Mouse (Mus musculus): ENCODE measurements at regions not wholly inside any gene's neighbourhood (a gene's known extent, or its start where the extent isn't known, plus 50 kb on each side); places are given as distances from the start of the nearest gene placed in this dataset.

DNA sequence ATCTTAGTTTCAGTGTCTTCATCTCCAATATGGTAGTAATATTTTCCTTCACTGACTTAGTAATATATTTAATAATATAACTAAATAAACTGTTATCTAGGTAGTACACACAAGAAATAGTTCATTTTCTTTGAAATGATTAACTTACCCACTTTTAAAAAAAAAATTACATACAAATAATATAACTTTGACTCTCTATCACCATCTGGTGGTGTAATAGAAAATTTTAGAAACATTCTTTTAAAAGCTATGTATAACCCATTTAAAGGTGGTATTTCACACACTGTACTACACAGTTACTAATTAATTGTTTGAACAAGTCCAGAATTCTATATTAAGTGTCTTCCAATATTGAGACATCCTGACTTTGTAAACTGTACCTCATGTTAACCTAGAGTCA, 53.9 kb upstream of the Olfr266 start:
- no peak for DNase-seq (ENCODE audit: inconsistent age in 2 of 2, low spot score in 1 of 2)

DNA sequence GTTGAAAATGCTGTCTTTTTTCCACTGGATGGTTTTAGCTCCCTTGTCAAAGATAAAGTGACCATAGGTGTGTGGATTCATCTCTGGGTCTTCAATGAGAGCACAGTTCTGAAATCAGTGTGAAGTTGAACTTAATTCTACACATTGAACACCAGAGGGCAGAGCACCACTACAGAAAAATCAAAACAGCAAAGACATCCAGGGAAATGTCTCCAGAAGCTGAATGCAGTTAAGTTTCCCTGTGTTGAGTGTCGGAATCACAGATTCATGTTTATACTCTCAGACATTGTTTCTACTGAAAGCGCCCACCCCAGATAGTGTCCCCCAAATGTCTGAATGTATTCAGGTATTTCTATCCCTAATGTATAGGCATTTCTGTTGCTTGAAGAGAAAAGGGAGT, 77.1 kb upstream of the Olfr266 start:
- peak; percentile 5 to 53 for DNase-seq (ENCODE audit: inconsistent age in 2 of 2, low spot score in 1 of 2)

DNA sequence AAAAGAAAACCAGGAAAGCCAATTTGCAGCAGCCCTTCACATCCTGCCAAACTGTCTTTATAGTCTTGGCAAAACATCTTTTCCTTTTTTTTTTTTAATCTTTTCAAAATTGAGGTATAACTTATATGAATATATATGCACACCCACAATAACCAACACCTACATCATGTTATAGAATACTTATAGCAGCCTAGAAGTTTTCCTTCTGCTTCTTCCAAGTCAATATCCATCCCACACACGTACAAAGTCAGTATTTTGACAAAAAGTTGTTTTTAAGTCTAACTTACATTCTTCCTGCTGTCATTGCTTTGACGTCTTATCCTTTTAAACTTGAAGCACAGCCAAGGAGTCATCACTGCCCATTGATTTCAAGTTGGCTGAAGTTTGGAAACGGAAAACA, 80.6 kb upstream of the Olfr266 start:
- no peak for DNase-seq (ENCODE audit: inconsistent age in 2 of 2, low spot score in 1 of 2)

DNA sequence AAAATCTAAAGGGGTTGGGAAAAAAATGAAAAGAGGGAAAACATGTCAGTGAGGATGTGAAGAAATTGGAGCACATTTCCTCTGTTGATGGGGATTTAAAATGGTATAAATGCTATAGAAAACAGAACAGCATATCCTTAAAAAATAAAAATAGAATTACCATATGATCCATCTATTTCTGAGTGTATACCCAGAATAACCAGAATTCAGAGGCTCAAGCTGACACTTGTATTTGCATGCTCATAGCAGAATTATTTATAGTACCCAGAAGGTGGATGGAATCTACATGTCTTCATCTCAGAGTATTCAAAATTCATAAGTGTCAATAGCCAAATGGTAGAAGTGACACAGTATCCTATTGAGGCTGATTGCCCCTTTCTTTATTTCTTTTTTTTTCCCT, 99.9 kb upstream of the Kcna3 start:
- DNase-seq (ENCODE audit: inconsistent age in 2 of 2, low spot score in 1 of 2): no peak

DNA sequence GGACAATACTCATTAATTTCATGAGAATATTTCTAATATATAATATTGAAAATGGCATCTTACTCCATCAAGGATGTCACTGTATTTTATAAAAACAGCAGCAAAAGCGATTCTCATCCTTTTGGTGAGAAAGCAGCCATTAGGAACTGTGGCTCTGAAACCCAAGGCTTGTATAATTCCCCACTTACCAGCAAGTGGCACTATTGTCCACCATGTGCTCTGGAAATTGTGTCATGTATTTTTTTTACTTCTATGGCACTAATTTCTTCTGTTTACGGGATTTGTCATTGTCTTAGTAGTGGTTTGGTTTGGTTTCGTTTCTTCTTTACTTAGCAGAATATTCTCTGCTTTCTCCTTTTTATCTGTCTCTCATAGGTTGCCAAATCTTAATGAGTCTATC, 95.9 kb upstream of the Kcna3 start:
- peak in 1 of 2 experiments; percentile 21 for DNase-seq (ENCODE audit: inconsistent age in 2 of 2, low spot score in 1 of 2)

DNA sequence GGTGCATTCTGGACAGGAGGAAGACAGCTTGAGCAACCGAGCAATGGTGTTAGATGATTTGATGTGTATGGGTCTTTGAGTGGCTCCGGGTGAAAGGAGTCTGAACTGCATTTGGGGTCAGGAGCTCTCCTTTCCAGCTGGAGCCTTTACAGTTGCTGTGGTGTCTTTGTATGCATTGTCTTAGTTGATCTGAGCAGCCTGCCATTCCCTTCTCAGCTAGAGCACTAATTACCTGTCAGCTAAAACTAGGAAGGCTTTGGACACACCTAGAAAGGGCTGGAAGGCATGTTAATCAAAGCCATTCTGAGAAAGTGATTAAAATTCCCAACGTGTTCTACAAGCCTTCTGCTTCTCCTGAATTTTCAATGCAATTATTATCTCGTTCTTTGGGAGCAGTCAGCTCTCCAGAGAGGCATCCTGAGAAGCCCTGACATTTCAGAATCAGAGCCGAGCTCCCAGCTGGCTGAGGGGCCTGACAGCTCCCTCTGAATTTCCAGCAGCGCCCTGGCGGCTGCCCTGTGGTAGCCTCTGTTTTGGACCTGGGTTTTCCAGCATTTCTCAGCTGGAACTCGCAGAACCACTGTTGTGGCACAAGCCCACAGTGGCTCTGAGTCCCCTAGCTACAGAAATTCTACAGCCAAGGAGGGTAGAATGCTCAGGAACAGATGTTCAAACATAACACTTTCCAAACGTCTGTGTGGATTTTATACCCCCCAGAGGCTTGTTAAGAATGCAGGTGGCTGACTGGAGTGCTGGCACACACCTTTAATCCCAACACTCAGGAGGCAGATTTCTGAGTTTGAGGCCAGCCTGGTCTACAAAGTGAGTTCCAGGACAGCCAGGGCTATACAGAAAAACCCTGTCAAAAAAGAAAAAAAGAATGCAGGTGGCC, 80.2 kb upstream of the Kcna3 start:
- no peak for DNase-seq (ENCODE audit: inconsistent age in 2 of 2, low spot score in 1 of 2)

DNA sequence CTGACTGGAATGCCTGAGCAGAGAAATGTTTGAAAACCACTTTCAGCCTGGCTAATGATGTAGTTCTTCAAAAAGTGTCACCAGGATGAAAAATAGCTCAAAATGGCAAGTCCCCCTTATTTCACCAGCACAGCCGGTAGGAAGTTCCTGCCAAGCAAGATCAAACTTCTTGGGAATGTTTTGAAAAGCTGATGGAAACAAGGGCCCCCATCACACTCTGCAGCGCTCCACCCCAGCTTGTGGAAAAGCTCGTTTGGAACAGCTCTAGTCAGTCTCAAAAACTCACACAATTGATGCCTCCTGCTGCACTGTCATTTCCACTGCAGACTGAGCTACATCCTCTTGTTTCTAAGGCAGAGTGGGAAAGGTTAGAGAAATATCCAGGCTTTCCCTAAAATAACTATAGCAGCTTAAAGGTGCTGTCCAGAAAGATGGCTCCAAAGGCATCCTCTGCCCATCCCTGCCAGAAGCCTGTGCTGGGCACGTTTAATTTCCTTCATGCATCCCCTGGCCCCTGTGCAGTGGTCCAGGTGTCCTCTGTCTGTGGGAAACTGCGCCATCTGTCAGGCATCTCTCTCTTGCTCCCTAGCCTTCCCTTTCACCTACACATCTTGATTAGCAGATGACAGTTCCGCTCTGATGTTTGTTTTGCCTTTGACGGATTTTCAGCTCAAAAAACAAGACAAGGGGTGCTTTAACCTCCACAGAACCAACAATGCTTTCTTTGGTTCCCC, 78.6 kb upstream of the Kcna3 start:
- no peak for DNase-seq (ENCODE audit: inconsistent age in 2 of 2, low spot score in 1 of 2)

DNA sequence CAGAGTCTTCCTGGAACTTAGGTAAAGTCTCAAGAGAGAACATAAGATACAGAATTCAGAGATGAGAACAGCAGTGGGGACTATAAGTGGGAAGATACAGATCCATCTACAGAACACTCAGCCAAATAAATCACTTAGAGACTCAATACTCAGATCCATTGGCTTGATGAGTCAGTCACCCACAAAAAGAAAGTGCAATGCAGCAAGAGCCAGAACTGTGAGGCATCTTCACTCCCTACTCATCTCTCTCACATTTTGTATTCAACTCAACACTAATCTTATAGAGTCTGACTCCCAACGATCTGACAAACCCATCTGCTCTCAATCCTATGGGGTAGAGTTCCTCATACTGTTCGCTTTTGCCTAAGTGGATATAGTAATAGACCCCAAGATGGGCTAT, 77.8 kb upstream of the Kcna3 start:
- DNase-seq (ENCODE audit: inconsistent age in 2 of 2, low spot score in 1 of 2): no peak

DNA sequence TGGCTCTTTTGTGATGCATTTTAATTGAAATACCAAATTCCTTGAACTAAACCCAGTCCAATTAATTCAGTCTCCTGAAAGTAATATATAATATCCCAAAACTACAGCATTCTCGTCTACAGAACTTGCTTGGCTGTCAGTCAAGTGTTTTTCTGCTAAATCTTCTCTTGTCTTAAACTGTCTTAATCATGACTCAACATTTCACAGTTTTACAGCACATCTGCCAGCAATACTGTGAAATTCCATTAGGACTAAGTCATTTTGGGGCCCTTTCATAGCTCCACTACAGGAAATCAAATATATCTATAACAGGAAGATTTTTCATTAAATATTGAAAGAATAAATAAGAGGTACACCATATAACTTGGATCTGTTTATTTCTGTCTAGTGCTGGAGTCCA, 75.4 kb upstream of the Kcna3 start:
- no peak for DNase-seq (ENCODE audit: inconsistent age in 2 of 2, low spot score in 1 of 2)

DNA sequence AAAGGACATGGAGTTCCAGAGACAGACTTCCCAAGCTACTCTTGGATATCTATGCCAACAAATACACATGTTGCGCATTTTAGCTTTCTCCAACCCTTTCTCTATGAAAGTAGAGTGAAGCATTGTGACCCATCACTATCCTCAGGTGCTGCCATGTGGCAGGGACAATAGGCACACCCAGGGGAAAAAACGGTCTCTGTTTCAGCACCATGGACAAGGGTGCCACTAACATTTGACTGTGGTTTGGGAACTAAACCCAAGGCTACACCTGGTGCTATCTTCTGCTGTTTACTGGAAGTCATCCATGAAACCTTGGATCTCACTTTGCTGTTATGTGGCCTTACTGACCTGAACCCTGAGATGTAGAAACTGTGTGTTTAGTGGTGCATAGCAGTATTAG, 73.5 kb upstream of the Kcna3 start:
- peak in 1 of 2 experiments; percentile 33 for DNase-seq (ENCODE audit: inconsistent age in 2 of 2, low spot score in 1 of 2)

DNA sequence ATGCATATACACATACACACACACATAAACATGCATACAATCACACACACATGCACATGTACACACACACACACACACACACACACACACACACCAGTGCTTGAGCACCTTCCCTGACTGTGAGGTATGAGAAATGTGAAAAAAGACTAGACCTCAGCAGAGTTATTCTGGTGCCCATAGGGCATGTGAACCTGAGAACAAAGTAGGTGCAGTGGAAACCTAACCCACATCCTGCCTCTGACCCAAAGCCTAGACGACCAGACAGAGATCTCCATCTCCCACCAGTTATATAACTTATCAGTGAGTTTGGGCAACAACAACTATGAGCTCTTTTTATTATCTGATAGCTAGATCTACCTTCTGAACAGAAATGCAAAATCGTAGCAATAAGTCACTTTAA, 69.8 kb upstream of the Kcna3 start:
- no peak for DNase-seq (ENCODE audit: inconsistent age in 2 of 2, low spot score in 1 of 2)

DNA sequence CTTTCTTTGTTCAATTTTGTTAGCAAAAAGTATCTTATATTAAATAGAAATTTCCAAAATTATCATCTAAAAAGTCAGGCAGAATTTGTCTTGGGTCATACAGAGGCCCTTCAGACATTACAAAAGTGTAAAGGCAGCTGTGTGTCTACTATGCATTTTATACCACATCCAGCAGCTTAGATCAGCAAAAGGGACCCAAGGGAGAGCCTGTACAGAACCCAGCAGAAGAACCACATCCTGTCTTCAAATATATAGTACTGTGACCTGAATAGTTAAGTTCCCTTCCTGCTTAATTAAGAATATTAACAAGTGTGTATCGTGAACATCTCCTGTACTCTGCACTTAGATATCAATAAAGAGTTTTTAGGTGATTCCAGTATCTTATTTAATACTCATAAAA, 68.5 kb upstream of the Kcna3 start:
- no peak for DNase-seq (ENCODE audit: inconsistent age in 2 of 2, low spot score in 1 of 2)

DNA sequence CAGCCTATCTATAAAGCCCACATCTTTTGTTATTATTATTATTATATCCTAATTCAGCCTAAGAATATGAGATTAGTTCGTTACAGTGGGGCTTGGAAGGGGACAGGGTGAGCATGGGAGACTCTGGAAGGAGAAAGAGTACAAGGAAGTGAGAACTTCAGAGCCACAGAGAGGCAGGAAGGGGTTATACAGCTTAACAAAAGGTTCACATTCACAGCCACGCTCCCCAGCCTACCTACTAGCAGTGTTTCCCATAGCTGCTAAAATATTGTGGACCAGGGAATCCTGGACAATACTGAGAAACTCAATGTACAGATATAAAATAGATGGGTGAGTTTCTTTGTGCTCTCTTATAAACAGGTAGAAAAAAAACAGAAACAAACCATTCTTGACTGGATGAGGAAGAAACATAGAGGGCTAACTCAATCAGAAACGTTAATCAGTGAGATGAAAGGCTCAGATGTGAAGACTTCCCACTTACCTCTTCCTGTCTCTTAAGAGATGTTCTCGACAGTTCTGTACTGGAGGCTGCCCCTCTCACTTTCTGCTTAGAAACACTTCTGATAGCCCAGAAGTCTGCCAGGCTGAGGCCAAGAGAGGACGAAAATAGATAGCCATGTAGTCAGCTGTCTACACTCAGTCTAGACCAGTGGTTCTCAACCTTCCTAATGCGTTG, 61.7 kb upstream of the Kcna3 start:
- no peak for DNase-seq (ENCODE audit: inconsistent age in 2 of 2, low spot score in 1 of 2)

DNA sequence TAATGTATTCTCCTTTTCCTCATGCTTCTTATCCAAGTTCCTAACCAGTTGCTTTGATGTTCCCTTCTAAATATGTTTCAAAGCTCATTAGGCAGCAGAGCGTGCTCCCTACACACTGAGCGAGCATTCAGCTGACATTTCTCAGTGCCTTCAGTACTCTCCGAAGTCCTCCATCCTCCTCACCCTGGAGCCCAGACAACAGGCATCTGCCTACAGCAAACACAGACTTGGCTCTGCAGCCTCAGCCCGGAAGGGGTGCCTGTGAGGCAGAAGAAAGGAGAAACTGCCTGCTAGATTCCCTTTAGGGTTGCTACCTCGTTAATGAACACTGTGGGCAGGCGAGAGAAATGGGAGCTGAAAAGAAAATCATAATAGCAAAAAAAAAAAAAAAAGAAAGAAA, 57.2 kb upstream of the Kcna3 start:
- no peak for DNase-seq (ENCODE audit: inconsistent age in 2 of 2, low spot score in 1 of 2)

DNA sequence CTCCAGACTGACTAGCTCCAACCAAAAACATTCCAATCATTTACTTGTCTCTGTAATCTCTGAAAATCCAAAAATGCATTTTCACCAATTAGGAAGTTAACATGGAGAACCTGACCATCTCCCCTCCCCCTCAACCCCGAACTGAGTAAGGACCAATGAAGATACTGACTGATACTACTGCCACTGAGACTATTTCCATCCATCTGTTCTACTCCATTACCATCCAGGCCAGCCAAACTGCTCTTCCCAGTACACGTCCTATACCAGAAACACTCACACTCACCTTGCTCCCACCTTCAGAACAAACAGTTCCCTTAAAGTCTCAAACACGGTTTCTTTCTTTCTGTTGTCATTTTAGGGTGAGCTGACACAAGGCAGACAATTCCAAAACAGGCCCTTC, 55.1 kb upstream of the Kcna3 start:
- DNase-seq (ENCODE audit: inconsistent age in 2 of 2, low spot score in 1 of 2): no peak

DNA sequence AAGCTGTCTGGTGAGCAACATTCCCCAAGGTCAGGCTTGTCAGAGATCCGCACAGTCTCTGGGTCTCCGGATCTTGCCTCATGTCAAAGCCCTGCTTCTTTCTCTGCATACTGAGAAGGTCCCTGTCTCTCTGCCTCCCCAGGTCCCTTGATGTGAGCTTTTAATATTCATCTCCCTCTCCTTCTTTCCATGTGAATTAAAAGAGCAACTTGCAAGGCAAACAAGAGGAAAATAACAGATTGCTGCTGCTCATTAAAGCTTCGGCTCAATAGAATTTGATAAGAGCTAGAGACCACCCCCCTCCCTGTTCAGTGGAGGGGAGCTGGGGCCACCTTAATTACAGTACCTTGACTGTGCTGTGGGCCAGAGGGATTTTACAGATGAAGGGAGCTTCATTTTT, 54.6 kb upstream of the Kcna3 start:
- peak in 1 of 2 experiments; percentile 21 for DNase-seq (ENCODE audit: inconsistent age in 2 of 2, low spot score in 1 of 2)

DNA sequence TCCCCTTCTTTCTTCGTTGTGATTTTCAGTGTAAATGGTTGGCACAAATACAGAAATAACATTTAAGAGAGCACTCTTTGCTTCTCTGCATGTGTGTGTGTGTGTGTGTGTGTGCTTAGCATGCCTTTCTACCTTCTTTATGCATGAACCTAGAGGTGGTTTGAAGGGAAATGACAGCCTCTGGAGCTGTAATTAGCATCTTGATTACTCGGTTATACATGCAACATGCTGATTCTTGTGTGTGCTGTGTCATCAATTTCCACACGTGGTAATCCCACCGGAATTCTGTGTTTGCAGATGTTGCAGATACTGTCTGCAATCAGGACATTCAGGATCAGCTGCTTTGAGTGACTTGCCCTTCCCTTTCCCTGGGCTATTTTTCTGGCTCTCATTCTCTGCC, 51.7 kb upstream of the Kcna3 start:
- no peak for DNase-seq (ENCODE audit: inconsistent age in 2 of 2, low spot score in 1 of 2)
